Mouse (Mus musculus): Measurements from ENCODE around the gene Itga7.

GRCm38 (mm10) chr10:128990994-128991393 is 57.4 kb downstream of the Itga7 start:
- no peak for TF ChIP-seq CTCF (IDR thresholded peaks at IDR 0.05; ENCODE audit: low read depth)
- TF ChIP-seq EP300 (IDR thresholded peaks at IDR 0.05; ENCODE audit: low read depth): no peak

Measured in heart, postnatal 0 days (tissue).